Mouse (Mus musculus): ENCODE measurements around the gene Gm3696.
"Not testable (repeated sequence)": the region's sequence is repeated elsewhere in the genome, so short reads cannot be mapped to it uniquely, and the experiment has no call there.

The Gm3696 gene

GRCm38 (mm10) chr14:7100521-7100920 lies at the start of gene Gm3696:
Gene Gm3696, minus strand, starts transcription at chr14:7100621.
- not testable (repeated sequence) for ATAC-seq (ENCODE audit: low TSS enrichment)

GRCm38 (mm10) chr14:7125312-7125711 lies 24.9 kb upstream of the Gm3696 start, which contains the start of gene Gm6676:
Gene Gm6676, minus strand, starts transcription at chr14:7125412.
- ATAC-seq (ENCODE audit: low TSS enrichment) = not testable (repeated sequence)

GRCm38 (mm10) chr14:7105124-7105802 lies 4.8 kb upstream of the Gm3696 start:
- ATAC-seq (ENCODE audit: low TSS enrichment) = peak; percentile 69; the same call in 1 of the 2 replicates

GRCm38 (mm10) chr14:7044870-7045269 lies 55.6 kb downstream of the Gm3696 start, which contains the start of gene Gm3685:
Gene Gm3685, minus strand, starts transcription at chr14:7044970.
- not testable (repeated sequence) for ATAC-seq (ENCODE audit: low TSS enrichment)
